Mouse (Mus musculus) testis, adult 2 months (tissue): ENCODE measurements around the gene Gse1. TPM values are rescaled to one million over a fixed set of nuclear protein-coding genes. Genes with fewer than 3 reads are reported as not detected.
A peak's percentile ranks its signal among the peaks of the same experiment; 100 is the strongest.

Source experiments
- H3K27ac ChIP-seq: fragments of 200-500 bp; 2 replicates; pipeline ENCODE4 v1.5.1; 2012; ENCODE audit warnings: low read depth, low read length; ENCODE audit not compliant: control insufficient read depth, insufficient read depth
- H3K27me3 ChIP-seq: fragments of 200-500 bp; 2 replicates; pipeline ENCODE4 v1.6.1; 2012; ENCODE audit warnings: mild to moderate bottlenecking, low read length, moderate library complexity; ENCODE audit not compliant: control insufficient read depth, insufficient read depth
- H3K36me3 ChIP-seq: fragments of 200-500 bp; 2 replicates; pipeline ENCODE4 v1.6.1; 2012; ENCODE audit warnings: mild to moderate bottlenecking, low read length; ENCODE audit not compliant: control insufficient read depth, insufficient read depth
- H3K4me1 ChIP-seq: fragments of 200-500 bp; 2 replicates; pipeline ENCODE4 v1.6.1; 2012; ENCODE audit warnings: low read length; ENCODE audit not compliant: control insufficient read depth, insufficient read depth
- H3K4me3 ChIP-seq: fragments of 200-500 bp; 2 replicates; pipeline ENCODE4 v1.5.1; 2012; ENCODE audit warnings: low read depth, mild to moderate bottlenecking, low read length, moderate library complexity, mixed read lengths; ENCODE audit not compliant: control insufficient read depth
- CTCF ChIP-seq: fragments of 200-500 bp; IDR thresholded peaks from 2 replicates; pipeline ENCODE4 v1.5.1; 2012; ENCODE audit warnings: low read depth, mild to moderate bottlenecking, inconsistent platforms, low read length, moderate library complexity; ENCODE audit not compliant: control insufficient read depth, insufficient read depth, insufficient replicate concordance
- POLR2A ChIP-seq: fragments of 200-500 bp; IDR thresholded peaks from 2 replicates; pipeline ENCODE4 v1.6.1; 2012; ENCODE audit warnings: low read depth, mild to moderate bottlenecking, inconsistent platforms, low read length, moderate library complexity; ENCODE audit not compliant: control insufficient read depth
- polyA plus RNA-seq: library from polyadenylated mRNA; depleted of rRNA; stranded (reverse); fragments of >200 nt; gene quantifications from 2 replicates; pipeline ENCODE4 v1.2.3, GENCODE M21; 2012

Gse1 gene
- polyA plus RNA-seq, 1 experiment = 4.0 TPM

- TF ChIP-seq CTCF (no peak), POLR2A (no peak)
- H3K4me1 ChIP-seq = peaks cover 4% of the 10 kb centered on the region
- no peaks in the 10 kb centered on the region for H3K36me3 ChIP-seq
- no peak overlapping the region for H3K27ac ChIP-seq
- no peak overlapping the region for H3K4me3 ChIP-seq
- no peaks in the 10 kb centered on the region for H3K27me3 ChIP-seq
Observed at GRCm38 (mm10) chr8:120464585-120464937, 236.3 kb downstream of the Gse1 start.

GRCm38 (mm10) chr8:120465710-120466109, 237.5 kb downstream of the Gse1 start:
- Histone ChIP-seq H3K36me3 (no peaks in the 10 kb centered on the region), H3K4me3 (no peak overlapping the region), H3K4me1 (peaks cover 4% of the 10 kb centered on the region), H3K27me3 (no peaks in the 10 kb centered on the region), H3K27ac (no peak overlapping the region)
- TF ChIP-seq POLR2A (no peak), CTCF (no peak)

GRCm38 (mm10) chr8:120466266-120466665, 238.0 kb downstream of the Gse1 start:
- H3K27me3 ChIP-seq = no peaks in the 10 kb centered on the region
- no peak for TF ChIP-seq CTCF
- TF ChIP-seq POLR2A = no peak
- peaks cover 4% of the 10 kb centered on the region for H3K4me1 ChIP-seq
- H3K27ac ChIP-seq = no peak overlapping the region
- no peak overlapping the region for H3K4me3 ChIP-seq
- no peaks in the 10 kb centered on the region for H3K36me3 ChIP-seq

- no peak for TF ChIP-seq POLR2A
- TF ChIP-seq CTCF = no peak
- Histone ChIP-seq H3K27me3 (no peaks in the 10 kb centered on the region), H3K4me3 (no peak overlapping the region), H3K27ac (no peak overlapping the region), H3K4me1 (peaks cover 4% of the 10 kb centered on the region), H3K36me3 (no peaks in the 10 kb centered on the region)
Observed at GRCm38 (mm10) chr8:120467598-120467997, 239.3 kb downstream of the Gse1 start.

GRCm38 (mm10) chr8:120470170-120470569, 241.9 kb downstream of the Gse1 start:
- Histone ChIP-seq H3K4me1 (peaks cover 4% of the 10 kb centered on the region), H3K27ac (no peak overlapping the region), H3K4me3 (no peak overlapping the region), H3K36me3 (no peaks in the 10 kb centered on the region), H3K27me3 (no peaks in the 10 kb centered on the region)
- no peak for TF ChIP-seq CTCF
- no peak for TF ChIP-seq POLR2A

- Histone ChIP-seq H3K4me3 (no peak overlapping the region), H3K27ac (no peak overlapping the region), H3K36me3 (no peaks in the 10 kb centered on the region), H3K4me1 (no peaks in the 10 kb centered on the region; the same call in 1 of the 2 replicates), H3K27me3 (no peaks in the 10 kb centered on the region)
- TF ChIP-seq CTCF (peak; percentile 29; the same call in 1 of the 2 replicates), POLR2A (no peak)
Observed at GRCm38 (mm10) chr8:120471166-120471565, 242.9 kb downstream of the Gse1 start.

- Histone ChIP-seq H3K27me3 (no peaks in the 10 kb centered on the region), H3K4me1 (no peaks in the 10 kb centered on the region)
- TF ChIP-seq CTCF = no peak
- no peak for TF ChIP-seq POLR2A
Observed at GRCm38 (mm10) chr8:120471752-120472151, 243.5 kb downstream of the Gse1 start.

GRCm38 (mm10) chr8:120472230-120472629, 244.0 kb downstream of the Gse1 start:
- Histone ChIP-seq H3K4me1 (no peaks in the 10 kb centered on the region), H3K4me3 (no peak overlapping the region), H3K36me3 (no peaks in the 10 kb centered on the region), H3K27me3 (no peaks in the 10 kb centered on the region), H3K27ac (no peak overlapping the region)
- no peak for TF ChIP-seq POLR2A
- TF ChIP-seq CTCF = no peak

More at GRCm38 (mm10) chr8:120471752-120472151, 243.5 kb downstream of the Gse1 start:
- Histone ChIP-seq H3K27ac (no peak overlapping the region), H3K36me3 (no peaks in the 10 kb centered on the region), H3K4me3 (no peak overlapping the region)
